Mouse (Mus musculus) thymus, postnatal 25 days (tissue): Measurements from ENCODE around the gene Bcl2l11.

Experiments used
- DNase-seq: peaks from one replicate; pipeline ENCODE4 v3.0.0; 2022

Gene Bcl2l11

DNA sequence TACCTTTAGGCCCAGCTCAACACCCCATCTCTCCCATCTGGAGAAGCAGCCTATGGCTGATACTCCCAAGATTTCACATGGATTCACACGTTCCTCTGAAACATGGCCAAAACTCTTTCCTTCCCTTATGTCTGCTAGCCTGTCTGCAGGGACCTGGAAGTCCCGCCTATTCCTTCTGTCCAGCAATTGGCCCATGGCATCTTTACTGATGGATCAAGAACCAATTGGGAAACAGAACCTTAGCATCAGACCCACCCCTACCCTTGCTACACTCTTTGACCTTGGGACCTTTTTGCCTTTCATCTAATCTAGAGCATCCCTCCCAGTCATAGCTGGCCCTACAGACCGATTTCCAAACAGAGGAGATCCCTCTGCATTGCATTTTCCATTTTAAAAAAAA is 11.2 kb upstream of the Bcl2l11 start:
- no peak for DNase-seq

DNA sequence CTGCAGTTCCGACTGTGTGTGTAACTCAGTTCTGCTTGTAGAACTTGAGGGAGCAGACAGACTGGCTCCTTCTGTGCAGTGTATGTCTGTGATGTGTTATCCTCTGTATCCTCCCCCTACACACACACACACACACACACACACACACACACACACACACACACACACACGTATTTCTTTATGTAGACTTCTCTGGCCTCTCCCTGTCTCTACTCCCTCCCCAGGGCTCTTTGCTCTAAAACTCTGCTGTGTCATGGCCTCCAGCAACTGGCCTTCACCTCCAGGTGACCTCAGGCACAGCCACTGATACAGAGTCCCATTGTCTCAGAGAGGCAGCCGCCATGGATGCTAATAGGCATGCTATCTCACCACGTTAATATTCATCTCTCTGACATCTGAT is 10.3 kb upstream of the Bcl2l11 start:
- no peak for DNase-seq

DNA sequence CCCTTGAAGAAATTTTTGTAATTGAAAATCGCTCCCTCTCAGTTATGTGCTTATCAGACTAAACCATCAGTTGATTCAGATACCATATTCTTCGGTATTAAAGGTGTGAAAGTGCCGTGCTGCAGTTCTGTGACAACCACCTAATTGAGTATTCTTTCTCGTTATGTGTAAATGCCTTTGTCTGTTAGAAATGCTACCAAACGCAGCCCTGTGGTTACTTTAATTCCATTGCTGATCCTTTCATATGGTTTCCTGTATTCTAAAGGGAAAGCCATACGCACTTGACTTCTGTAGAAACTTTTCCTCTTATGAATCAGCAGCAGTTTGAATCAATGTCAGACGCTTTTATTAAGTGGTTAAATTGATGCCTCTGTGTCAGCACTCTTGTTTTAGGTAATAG is 8.2 kb upstream of the Bcl2l11 start:
- DNase-seq: no peak

DNA sequence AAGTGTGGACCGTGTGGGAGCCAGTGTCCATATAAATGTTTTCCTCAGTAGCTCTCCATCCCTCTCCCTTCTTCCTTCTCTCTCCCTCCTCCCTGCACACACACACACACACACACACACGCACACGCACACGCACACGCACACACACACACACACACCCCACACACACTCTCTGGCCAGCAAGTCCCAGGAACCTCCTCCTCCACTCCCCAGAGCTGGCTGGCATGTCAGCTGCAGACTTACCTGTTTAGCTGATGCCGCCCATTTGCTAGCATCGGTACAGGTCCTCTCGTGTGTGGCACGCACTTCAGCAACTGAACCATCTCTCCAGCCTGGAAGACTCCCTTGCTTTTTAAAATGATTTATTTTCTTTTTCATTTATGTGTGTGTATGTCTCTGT is 6.9 kb upstream of the Bcl2l11 start:
- DNase-seq: no peak

DNA sequence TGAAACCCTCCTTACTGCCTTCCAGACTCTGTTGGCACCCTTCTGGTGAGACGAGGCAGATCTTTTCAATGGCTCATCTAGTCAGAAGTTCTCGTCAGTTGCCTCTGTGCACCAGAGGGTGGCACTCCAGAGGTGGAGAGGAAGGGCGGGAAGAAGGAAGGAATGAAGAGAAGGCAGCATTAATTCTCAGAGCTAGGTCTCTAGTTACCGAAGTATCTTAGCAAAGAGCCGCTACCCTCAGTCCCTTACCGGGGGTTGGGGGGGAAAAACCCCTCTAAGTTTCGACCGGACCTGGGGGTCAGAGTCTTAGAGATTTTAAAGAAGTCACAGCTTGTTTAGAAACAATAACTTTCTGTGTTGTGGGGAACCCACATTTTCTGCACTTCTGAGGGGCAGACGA is 3.3 kb upstream of the Bcl2l11 start:
- DNase-seq: peak; percentile 82

DNA sequence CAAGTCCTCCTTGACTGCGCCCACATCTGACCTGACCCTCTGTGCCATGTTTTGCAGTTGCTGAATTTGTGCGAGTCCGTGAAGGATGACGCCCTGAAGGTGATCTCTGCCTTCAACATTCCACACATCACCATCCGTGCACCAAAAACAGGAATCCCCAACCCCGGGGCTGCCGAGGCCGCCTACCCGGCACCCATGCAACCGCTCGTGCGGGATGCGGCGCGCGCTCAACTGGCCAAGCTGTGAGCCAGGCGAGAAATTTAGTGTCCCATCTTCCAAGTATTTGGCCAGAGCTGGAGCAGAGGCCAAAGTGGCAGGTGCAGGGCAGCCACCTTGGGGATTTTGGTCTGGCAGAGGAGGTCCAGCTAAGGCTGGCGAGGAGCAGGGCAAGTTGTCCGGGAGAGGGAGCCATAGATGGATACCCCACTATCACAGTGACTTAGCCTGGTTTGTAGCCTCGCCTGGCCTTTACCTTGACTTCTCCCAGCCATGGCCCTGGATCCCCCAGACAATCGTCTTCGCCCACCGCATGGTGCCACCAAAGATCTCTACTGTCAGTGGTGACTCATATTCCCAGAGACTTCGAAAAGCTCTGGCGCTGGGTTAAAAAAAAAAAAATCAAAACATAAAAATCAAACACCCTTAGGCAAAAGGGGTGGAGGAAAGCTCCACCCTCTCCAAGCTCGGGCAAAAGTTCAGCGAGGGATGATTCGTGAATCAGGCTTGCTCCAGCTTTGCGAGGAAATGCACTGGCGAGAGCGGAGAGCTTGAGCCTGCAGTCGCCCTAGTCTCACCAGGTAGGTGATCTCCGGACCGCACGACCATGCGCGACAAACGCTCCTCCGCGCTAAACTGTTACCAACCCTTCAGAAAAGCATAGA is 2.7 kb upstream of the Bcl2l11 start:
- DNase-seq: peak; percentile 38

DNA sequence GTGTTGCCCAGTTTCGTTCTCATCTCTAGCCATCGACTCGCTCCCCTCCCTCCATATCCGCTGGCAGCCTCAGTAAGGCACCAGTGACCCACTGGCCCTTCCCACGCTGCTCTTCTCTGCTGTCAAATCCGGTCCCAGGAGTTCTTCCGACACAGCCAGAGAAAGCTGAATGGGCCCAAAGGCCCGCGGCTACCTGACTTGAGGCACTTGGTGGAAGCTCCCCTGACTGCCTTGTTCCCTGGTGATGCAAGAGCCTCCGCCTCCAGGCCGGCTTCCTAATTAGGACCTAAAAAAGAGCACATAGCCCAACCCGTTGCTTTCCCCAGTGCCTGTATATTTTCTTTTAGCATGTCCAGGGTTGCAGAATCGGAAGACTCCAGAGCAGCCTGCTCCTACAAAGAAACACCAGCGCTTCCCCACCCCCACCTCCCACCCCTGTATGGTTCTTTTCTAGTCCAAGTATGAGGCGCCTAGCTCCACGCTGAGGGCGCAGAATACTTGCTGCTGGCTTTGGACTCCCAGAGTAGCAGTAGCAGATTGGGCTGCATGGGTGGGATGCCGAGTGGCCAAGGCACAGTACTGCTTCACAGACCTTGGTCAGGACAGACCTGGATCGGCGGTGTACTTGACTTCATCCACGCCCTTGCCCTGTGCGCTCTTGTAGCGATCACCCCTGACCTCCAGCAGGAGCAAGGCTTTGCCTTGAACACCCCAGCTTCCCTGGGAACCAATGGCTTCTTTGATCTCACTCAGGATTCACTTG is 1.7 kb upstream of the Bcl2l11 start:
- DNase-seq: peak; percentile 27

DNA sequence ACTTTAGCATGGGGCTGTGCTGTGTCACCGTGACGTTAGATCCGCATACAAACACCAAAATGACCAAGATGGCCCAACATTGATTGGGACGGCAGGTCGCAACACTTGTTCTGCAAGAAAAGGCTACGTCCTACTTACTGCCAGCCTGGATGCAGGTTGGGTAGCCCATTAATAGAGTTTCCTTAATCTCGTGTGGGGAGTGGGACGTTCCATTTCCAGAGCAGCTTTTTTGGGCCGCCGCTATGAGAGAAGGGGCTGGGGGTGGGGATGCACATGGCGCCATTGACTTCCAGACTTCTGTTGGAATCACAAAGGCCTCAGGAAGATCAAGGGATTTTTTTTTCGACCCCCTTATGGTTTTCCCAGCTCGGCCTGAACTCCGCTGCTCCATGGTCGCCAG is 1.1 kb upstream of the Bcl2l11 start:
- no peak for DNase-seq

DNA sequence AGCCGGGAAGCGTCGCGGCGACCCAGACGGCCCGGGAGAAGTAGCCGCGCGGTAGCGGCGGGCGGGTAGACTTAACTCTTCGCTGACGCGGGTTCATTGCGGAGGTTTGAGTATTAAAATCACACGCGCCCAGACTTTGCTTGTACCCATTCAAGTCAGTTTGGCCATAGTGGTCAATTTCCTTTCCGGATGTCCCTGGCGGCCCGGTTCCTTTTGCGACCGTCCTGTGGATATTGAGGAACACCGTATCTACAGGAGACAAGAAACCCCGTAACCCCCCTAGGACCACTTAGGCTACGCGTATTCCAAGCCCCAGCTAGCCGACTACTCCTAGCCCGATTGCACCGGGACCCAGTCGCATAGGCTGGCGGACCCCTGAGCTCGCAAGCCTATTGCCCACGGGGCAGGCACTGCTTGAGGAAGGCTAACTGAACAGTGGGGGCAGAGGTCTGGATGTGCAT is 783 bp downstream of the Bcl2l11 start:
- no peak for DNase-seq

DNA sequence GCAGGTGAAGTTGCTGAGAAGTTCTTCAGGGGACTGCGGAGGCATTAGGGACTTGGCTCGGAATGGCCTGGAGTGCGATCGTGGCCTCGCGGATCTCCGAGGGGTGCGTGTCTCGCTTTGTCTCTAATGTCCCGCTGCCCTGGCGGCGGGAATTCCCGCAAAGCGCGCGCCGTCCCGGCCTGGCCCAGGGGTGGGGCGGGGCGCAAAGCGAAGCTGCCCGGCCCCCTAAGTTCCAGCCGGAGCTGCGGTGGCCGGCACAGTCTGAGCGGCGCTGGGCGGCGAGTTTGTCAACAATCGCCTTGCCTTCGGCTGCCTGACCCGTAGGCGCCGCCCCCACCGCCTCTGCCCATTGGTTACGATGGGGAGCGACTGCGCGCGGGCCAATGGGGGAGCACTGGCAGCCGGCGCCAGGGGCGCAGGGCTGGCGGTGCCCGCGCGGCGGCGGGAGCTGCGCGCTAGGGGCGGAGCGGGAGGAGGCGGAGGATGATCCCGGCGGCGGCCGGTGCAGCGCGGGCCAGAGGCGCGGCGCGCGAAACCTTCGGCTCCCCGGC is 1.4 kb downstream of the Bcl2l11 start:
- DNase-seq: peak; percentile 95

DNA sequence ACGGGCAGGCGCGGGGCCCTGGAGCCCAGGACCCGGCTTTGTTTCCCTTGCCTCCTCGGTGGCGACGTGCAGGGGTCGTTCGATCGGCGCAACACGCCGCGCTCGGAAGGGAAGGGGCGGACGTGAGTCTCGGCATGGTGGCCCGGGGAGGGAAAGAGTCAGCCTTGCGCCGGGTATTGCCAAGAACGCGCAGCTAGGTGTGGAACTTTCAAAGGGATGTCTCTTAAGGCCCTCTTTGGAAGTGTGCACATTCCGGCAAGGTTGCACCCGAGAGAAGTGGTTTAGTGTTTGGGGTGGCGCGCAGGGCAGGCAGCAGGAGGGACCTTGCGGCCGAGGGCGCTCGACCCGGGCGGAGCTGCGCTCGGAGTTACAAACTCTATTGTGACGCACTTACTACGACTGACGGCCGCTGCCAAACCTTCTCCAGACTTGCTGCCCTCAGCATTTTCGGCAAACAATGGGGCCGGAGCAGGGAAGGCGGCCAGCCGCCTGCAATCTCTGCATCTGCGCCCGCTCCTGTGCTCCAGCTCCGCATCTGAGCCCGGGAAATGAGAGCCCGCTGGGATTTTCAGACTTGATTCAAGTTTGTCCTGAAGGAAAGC is 2.0 kb downstream of the Bcl2l11 start:
- DNase-seq: no peak

DNA sequence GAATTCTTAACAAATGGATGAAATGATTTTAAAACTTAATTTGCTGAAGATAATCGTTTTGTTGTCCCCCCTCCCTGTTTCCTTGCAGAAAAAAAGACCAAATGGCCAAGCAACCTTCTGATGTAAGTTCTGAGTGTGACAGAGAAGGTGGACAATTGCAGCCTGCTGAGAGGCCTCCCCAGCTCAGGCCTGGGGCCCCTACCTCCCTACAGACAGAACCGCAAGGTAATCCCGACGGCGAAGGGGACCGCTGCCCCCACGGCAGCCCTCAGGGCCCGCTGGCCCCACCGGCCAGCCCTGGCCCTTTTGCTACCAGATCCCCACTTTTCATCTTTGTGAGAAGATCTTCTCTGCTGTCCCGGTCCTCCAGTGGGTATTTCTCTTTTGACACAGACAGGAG is 2.7 kb downstream of the Bcl2l11 start:
- DNase-seq: no peak

DNA sequence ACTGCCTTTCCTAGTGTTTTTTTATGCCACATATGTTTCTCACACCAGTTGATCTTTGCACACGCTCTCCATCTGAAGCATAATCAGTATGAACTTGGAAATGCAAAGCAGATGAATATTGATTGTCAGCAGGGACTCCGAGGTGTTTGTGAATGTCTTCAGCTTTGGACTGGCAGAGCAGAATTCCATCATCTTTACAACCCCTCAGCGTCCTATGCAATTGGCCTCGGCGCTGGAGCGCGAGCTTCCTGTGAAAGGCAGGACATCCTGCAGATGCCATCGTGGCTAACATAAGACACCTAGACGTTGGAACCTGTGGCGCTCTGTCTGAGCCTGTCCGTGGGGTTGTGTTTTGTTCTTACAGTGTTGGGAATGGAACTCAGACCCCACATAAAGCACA is 5.7 kb downstream of the Bcl2l11 start:
- no peak for DNase-seq

DNA sequence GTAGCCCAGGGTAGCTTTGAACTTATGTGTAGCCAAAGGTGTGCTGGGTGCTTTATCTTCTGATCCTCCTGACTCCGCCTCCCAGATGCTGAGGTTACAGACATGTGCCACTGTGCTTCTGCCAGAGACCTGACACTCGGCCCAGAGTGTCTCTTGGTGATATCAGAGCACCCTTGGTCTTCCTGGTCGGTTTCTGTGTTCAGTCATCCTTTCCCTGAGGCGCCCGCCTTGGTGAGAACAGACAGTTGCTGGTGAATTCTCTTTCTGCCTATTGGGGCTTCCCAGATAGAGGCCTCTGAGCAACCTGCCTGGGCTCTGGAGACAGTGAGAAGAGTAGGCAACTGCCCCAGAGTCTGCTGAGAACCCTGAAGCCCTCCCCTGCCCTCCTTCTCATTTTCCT is 6.8 kb downstream of the Bcl2l11 start:
- DNase-seq: no peak

DNA sequence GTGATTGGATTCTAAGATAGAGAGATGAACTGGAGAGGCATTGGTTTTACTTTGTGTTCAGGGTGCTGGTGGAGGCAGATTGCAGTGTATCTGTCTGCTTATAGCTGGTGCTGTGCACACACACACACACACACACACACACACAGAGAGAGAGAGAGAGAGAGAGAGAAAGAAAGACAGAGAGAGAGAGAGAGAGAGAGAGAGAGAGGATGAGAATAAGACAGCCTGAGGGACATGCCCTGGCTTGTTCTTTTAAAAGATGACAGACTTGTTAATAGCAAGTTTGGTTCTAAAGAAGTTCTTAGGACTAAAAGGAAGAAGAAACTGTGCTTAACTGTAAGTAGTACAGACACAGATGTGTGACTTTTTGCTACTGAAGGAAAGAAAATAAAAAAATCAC is 8.0 kb downstream of the Bcl2l11 start:
- no peak for DNase-seq

DNA sequence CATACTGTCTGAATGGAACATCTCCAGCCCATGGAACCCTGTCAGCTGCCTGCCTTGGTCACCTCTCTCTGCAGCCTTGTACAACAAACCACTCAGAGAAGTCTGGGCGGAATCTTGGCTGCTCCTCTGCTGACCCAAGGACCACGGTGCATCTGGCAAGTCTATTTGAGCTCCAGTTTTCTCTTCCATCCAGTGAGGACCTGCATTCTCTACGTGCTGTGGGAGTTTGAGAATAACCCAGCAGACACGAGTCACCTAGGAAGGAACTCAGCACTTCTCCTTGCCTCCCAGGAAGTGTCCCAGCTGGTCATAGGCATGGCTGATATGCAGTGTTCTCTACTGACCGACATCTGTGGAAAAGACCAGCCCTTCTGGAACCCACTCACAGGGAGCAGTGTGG is 8.6 kb downstream of the Bcl2l11 start:
- no peak for DNase-seq

DNA sequence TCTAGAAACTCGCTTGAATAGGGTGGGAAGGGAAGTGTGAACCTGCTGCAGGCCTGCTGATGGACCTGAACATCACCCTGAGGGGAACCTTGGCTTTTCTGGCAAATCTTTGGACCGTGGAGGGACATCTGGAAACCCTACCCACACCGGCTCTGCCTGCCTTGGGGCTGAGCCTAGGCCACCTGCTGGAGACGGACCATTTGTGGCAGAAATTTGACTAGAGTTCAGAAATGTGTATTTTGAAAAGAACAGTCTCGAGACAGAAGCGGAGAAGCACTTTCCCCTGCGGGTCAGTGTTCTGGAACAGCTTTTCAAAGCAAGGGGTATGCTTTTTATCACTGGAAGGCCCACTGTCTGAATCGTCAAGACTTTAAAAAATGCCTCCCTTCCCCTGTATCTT is 9.1 kb downstream of the Bcl2l11 start:
- no peak for DNase-seq

DNA sequence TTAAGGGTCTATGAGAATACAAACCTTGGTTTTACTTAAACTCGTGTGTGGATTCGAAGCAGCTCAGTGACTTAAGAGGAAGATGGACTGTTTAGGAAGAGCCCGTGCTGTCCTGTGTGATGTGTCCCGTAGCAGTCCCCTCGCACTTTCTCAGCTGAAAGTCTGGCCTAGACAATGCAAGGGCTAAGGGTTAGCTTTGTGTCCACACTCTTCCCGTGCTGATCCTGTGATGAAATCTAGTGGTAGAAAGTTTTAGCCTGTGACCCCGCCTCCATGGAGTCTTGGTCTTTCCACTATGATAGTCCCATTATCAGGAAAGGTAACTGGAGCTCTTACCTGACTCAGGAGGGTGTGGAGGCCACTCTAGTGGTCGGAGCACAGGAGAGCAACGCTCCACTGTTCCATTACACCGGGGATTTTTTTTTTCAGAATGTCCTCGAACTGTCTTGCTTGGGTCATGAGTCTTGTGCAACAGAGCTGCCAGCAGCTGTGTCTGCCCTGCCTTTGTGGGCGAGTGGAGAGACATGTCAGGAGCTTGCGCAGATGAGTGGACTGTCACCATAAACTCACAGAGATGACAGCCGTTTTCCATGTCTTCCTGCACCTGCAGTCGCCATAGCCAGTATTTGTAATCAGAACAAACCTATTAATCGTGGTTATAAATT is 11.1 kb downstream of the Bcl2l11 start:
- DNase-seq: no peak

DNA sequence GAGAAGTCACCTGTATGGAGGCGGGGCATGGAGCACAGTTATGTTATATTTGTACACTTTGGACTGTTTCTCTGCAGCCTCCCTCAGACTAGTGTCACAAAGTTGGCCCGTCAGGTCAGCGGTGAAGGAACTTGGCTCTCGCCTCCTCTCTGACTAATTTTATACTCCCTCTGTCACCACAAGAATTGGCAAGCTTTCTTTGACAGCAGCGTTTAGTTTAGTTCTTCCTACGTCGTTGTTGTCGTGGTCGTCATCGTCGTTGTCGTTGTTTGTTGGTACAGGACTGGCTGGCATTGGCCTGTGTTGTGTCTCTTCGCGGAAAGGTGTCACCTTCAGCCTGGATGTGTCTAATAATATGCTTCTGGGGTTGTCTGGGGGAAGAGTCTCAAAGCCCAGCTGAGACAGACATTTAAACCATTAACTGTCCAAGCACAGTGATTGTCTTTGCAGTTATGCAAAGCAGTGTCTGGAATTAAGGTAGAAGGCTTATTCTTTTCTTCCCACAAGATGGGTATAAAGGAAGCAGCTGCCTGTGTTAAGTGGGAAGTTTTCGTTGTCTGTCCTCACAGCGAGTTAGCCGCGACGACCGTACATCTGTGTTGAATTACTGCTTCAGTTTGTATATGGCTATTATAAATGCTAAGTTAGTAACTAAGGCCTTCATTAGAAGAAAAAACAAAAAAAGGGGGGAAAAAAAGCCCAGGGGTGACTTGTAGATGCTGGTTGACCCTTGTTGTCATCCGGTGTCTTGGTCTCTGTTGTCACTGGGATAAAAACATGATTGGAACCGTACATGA is 11.8 kb downstream of the Bcl2l11 start:
- DNase-seq: no peak

DNA sequence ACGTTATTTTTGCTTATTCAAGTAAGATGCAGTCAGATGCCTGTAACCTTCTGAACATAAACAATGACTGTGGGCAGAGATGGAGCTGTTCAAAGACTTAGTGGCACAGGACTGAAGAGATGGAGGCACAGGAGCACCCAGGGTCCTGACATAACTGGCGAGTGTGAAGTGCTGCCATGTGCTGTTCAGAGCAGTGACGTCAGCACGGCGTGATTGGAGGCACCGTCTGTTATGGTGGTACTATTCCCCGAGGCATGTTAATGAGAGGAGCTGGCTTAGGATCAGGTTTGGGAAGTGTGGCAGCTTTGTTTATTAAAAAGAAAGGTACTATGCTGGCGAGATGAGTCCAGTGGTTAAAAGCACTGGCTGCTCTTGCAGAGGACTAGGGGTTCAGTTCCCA is 13.1 kb downstream of the Bcl2l11 start:
- DNase-seq: no peak

DNA sequence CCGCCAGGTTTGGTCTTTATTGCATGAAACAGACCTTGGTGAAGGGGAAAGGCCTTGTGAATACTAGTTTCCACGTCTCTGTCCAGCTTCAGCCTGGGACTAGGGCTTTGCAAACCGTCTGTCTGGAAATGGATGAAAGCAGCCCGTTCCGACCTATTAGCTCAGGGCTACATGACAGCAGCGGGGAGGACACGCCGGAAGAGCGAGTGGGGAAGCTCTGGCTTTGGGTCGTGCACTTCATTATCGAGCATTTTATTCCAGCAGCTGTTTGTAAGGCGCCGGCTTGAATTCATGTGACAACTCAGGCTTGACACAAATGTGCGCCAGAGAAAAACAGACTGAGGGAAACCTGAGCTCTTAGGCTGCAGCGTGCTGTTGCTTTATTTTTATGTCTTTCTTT is 13.9 kb downstream of the Bcl2l11 start:
- no peak for DNase-seq

DNA sequence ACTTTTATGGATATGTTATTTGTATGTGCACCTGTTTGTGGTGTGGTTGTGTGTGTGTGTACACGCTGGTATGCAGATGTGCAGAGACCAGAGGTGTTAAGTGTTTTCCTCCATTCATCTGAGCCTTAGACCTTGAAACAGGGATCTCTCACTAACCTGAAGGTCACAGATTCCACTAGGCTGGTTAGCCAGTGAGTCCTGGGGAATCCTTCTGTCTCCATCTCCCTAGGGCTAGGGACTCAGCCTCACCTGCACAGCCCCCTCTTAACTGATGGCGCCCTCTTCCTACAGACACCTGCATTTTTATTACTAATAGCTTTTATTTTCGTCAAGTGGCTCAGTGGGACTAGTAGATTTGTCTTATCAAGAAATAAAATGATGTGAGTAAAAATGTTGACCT is 14.3 kb downstream of the Bcl2l11 start:
- no peak for DNase-seq
